Mouse (Mus musculus): ENCODE measurements at regions not wholly inside any gene's neighbourhood (a gene's known extent, or its start where the extent isn't known, plus 50 kb on each side); places are given as distances from the start of the nearest gene placed in this dataset.

DNA sequence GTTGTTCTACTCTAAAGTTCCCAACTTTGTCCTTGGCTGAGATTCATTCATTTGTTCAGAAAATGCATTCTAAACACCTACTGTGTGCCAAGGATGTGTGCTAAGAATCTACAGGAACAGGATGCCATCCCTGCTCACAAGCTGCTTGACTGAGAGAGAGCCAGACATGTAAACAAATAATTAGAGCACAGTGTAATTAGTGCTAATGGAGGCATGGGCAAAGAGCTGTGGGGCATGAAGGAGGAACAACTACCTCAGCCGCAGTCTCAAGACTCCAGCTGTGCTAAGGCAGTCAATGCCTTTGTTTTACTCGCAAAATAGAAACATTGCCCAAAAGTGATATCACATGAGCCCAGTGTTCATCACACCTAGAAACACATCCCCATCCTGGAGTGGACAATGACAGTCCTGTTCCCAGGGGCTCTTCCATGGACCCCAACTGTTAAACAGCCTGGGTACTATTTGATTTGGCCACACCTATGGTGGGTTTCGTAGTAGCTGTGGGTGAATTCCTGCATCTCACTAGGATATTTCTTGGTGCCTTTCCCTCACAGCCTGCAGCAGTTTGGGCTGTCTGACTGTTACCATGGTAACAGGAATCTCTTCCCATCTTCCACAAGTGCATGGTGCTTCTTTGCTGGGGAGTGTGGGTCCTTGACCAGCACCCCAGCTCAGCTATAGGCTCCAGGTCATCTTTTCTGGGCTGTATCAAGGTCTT is 125.9 kb upstream of the 1700012A03Rik start:
- no peaks in the 10 kb centered on the region for H3K9me3 ChIP-seq (ENCODE audit: control insufficient read depth, low read length)
- H3K36me3 ChIP-seq (ENCODE audit: control insufficient read depth, insufficient read depth, low read length): no peaks in the 10 kb centered on the region
- no peaks in the 10 kb centered on the region for H3K4me1 ChIP-seq (replicated peaks; ENCODE audit: control insufficient read depth, insufficient read depth, low read length)
- no peak overlapping the region for H3K27ac ChIP-seq (ENCODE audit: low read depth)
- H3K4me2 ChIP-seq (ENCODE audit: low read length): no peak overlapping the region
- H3K9ac ChIP-seq (ENCODE audit: low read length): no peak overlapping the region
- DNase-seq (ENCODE audit: low spot score) (no peak), ATAC-seq (replicated peaks; ENCODE audit: low FRiP score, low TSS enrichment, low read depth) (no peak)
- H3K27me3 ChIP-seq (replicated peaks; ENCODE audit: control insufficient read depth, insufficient read depth, low read length): 0 out of 2 replicates have a peak, but pooled peaks cover 2% of the 10 kb centered on the region
- no peak overlapping the region for H3K4me3 ChIP-seq (ENCODE audit: low read depth, low read length)
- 68% methylated on average over 3 of the region's 3 CpGs for WGBS

DNA sequence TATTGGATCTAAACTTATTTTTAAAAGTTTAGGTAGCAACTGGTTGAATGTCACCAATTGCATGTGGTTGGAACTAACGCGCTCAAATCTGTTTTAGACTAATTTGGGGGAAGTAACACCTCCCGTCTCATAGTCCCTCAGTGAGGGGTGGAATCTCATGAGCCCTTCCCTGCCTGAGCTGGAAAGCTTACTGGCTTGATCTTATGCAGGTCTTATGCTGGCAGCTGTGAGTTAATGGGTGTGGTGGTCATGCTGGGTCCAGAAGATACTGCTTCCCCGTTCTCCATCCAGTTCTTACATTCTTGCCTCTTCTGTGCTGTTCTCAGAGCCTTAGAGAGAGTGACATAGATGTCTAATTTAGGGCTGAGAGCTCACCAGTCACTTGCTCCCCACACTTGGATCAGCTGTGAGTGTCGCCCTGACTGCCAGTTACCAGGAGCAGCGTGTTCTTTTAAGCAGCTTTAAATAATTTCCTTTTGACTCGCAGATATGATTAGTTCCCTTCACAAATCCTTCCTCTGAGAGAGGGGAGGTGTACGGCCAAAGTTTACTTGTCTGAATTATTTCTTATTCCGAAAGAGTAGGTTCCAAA is 128.4 kb upstream of the 1700012A03Rik start:
- no peak for ATAC-seq (replicated peaks; ENCODE audit: low FRiP score, low TSS enrichment, low read depth)
- WGBS: 91% methylated on average over 9 of the region's 9 CpGs

GRCm38 (mm10) chr6:31917411-31918131 is 132.5 kb upstream of the 1700012A03Rik start:
- Histone ChIP-seq H3K27ac (ENCODE audit: low read depth) (no peak overlapping the region), H3K4me1 (replicated peaks; ENCODE audit: control insufficient read depth, insufficient read depth, low read length) (no peaks in the 10 kb centered on the region), H3K9ac (ENCODE audit: low read length) (no peak overlapping the region), H3K27me3 (replicated peaks; ENCODE audit: control insufficient read depth, insufficient read depth, low read length) (no peaks in the 10 kb centered on the region), H3K9me3 (ENCODE audit: control insufficient read depth, low read length) (no peaks in the 10 kb centered on the region), H3K4me3 (ENCODE audit: low read depth, low read length) (no peak overlapping the region), H3K36me3 (ENCODE audit: control insufficient read depth, insufficient read depth, low read length) (no peaks in the 10 kb centered on the region), H3K4me2 (ENCODE audit: low read length) (no peak overlapping the region)
- no peak for DNase-seq (ENCODE audit: low spot score)
- 79% methylated on average over 13 of the region's 13 CpGs for WGBS
- no peak for ATAC-seq (replicated peaks; ENCODE audit: low FRiP score, low TSS enrichment, low read depth)

More for the DNA sequence above, 128.4 kb upstream of the 1700012A03Rik start:
- H3K27ac ChIP-seq (ENCODE audit: low read depth): no peak overlapping the region
- H3K4me1 ChIP-seq (replicated peaks; ENCODE audit: control insufficient read depth, insufficient read depth, low read length): no peaks in the 10 kb centered on the region
- H3K4me3 ChIP-seq (ENCODE audit: low read depth, low read length): no peak overlapping the region
- no peak for DNase-seq (ENCODE audit: low spot score)
- no peak overlapping the region for H3K9ac ChIP-seq (ENCODE audit: low read length)
- H3K9me3 ChIP-seq (ENCODE audit: control insufficient read depth, low read length): no peaks in the 10 kb centered on the region
- no peak overlapping the region for H3K4me2 ChIP-seq (ENCODE audit: low read length)
- H3K27me3 ChIP-seq (replicated peaks; ENCODE audit: control insufficient read depth, insufficient read depth, low read length): no peaks in the 10 kb centered on the region
- no peaks in the 10 kb centered on the region for H3K36me3 ChIP-seq (ENCODE audit: control insufficient read depth, insufficient read depth, low read length)

GRCm38 (mm10) chr6:31901791-31902190 is 148.3 kb upstream of the 1700012A03Rik start:
- Histone ChIP-seq H3K27ac (ENCODE audit: low read depth) (no peak overlapping the region), H3K9ac (ENCODE audit: low read length) (no peak overlapping the region), H3K4me2 (ENCODE audit: low read length) (no peak overlapping the region), H3K9me3 (ENCODE audit: control insufficient read depth, low read length) (no peaks in the 10 kb centered on the region), H3K27me3 (replicated peaks; ENCODE audit: control insufficient read depth, insufficient read depth, low read length) (no peaks in the 10 kb centered on the region), H3K36me3 (ENCODE audit: control insufficient read depth, insufficient read depth, low read length) (no peaks in the 10 kb centered on the region), H3K4me3 (ENCODE audit: low read depth, low read length) (no peak overlapping the region), H3K4me1 (replicated peaks; ENCODE audit: control insufficient read depth, insufficient read depth, low read length) (no peaks in the 10 kb centered on the region)
- ATAC-seq (replicated peaks; ENCODE audit: low FRiP score, low TSS enrichment, low read depth) (no peak), DNase-seq (ENCODE audit: low spot score) (no peak)
- 67% methylated on average over 2 of the region's 2 CpGs for WGBS

DNA sequence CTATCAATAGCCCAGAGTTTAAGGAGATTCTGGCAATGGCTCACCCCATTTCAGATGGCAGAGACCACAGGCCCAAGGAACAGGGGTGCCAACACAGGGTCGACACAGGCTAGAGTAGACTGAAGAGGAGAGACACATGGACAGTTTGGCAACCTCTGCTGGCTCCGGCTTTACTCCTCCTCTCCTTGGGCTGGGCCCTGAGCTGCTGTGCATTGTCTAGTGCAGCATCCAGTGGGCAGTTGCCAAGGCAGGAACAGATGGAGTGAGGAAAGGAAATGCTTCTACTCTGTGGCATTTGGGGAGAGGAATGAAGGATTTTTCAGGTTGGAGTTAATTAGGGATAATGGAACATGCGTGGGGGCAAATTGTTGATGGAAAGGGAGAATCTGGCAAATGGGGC is 151.0 kb upstream of the 1700012A03Rik start:
- Histone ChIP-seq H3K4me3 (ENCODE audit: low read depth, low read length) (no peak overlapping the region), H3K9me3 (ENCODE audit: control insufficient read depth, low read length) (no peaks in the 10 kb centered on the region), H3K27ac (ENCODE audit: low read depth) (no peak overlapping the region), H3K4me1 (replicated peaks; ENCODE audit: control insufficient read depth, insufficient read depth, low read length) (no peaks in the 10 kb centered on the region), H3K4me2 (ENCODE audit: low read length) (no peak overlapping the region), H3K36me3 (ENCODE audit: control insufficient read depth, insufficient read depth, low read length) (no peaks in the 10 kb centered on the region), H3K9ac (ENCODE audit: low read length) (no peak overlapping the region), H3K27me3 (replicated peaks; ENCODE audit: control insufficient read depth, insufficient read depth, low read length) (no peaks in the 10 kb centered on the region)
- no peak for ATAC-seq (replicated peaks; ENCODE audit: low FRiP score, low TSS enrichment, low read depth)
- DNase-seq (ENCODE audit: low spot score): no peak
- WGBS: 76% methylated on average over 3 of the region's 3 CpGs

DNA sequence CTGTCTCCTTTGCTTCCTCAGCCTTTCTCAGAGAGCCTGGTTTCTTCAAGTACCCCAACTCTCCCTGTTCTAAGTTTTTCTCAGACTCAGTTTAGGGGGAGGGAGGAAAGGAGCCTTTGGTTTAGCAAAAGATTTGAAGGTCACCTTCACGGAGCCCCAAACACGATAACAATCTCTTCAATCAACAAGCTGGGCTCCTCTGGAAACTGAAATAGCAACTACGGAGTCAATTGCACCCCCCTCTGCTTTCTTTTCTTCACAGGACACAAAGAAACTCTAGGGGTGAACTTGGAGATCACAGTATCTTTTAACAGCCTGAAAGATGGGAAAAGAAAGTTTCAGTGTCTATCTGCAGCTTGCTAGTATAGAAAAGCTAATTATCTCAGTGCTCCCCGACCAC is 151.4 kb upstream of the 1700012A03Rik start:
- no peaks in the 10 kb centered on the region for H3K27me3 ChIP-seq (replicated peaks; ENCODE audit: control insufficient read depth, insufficient read depth, low read length)
- no peak overlapping the region for H3K4me3 ChIP-seq (ENCODE audit: low read depth, low read length)
- no peaks in the 10 kb centered on the region for H3K36me3 ChIP-seq (ENCODE audit: control insufficient read depth, insufficient read depth, low read length)
- no peak overlapping the region for H3K4me2 ChIP-seq (ENCODE audit: low read length)
- DNase-seq (ENCODE audit: low spot score) (no peak), ATAC-seq (replicated peaks; ENCODE audit: low FRiP score, low TSS enrichment, low read depth) (no peak)
- H3K4me1 ChIP-seq (replicated peaks; ENCODE audit: control insufficient read depth, insufficient read depth, low read length): no peaks in the 10 kb centered on the region
- no peaks in the 10 kb centered on the region for H3K9me3 ChIP-seq (ENCODE audit: control insufficient read depth, low read length)
- WGBS: 41% methylated on average over 4 of the region's 4 CpGs
- H3K9ac ChIP-seq (ENCODE audit: low read length): no peak overlapping the region
- H3K27ac ChIP-seq (ENCODE audit: low read depth): no peak overlapping the region

- ATAC-seq (replicated peaks; ENCODE audit: low FRiP score, low TSS enrichment, low read depth): no peak
- H3K4me3 ChIP-seq (ENCODE audit: low read depth, low read length): no peak overlapping the region
- H3K4me1 ChIP-seq (replicated peaks; ENCODE audit: control insufficient read depth, insufficient read depth, low read length): no peaks in the 10 kb centered on the region
- H3K27ac ChIP-seq (ENCODE audit: low read depth): no peak overlapping the region
- no peak for DNase-seq (ENCODE audit: low spot score)
- H3K4me2 ChIP-seq (ENCODE audit: low read length): no peak overlapping the region
- H3K9ac ChIP-seq (ENCODE audit: low read length): no peak overlapping the region
- no peaks in the 10 kb centered on the region for H3K27me3 ChIP-seq (replicated peaks; ENCODE audit: control insufficient read depth, insufficient read depth, low read length)
- 56% methylated on average over 3 of the region's 3 CpGs for WGBS
- H3K36me3 ChIP-seq (ENCODE audit: control insufficient read depth, insufficient read depth, low read length): no peaks in the 10 kb centered on the region
- H3K9me3 ChIP-seq (ENCODE audit: control insufficient read depth, low read length): no peaks in the 10 kb centered on the region
Observed at GRCm38 (mm10) chr6:31897001-31897400, 153.0 kb upstream of the 1700012A03Rik start.

DNA sequence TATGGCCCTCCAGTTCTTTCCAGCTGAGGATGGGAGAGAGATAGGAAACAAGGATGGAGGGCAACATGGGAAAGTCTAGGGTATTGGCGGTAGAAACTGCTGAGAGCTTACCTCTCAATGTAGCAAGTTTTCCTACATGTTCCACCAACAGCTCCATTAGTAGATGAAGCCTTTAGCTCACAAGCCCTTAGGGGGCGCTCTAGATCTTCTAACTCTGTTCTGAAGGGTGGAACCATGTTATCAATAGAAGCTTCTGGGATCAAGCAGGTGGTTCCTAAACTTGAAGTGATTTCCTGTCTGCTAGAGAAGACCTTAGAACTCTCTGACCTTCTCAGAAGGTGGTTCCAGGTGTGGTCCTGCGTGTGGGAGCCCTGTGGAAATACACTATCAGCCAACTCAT is 154.2 kb upstream of the 1700012A03Rik start:
- WGBS: 62% methylated on average over 3 of the region's 3 CpGs
- H3K9me3 ChIP-seq (ENCODE audit: control insufficient read depth, low read length): no peaks in the 10 kb centered on the region
- ATAC-seq (replicated peaks; ENCODE audit: low FRiP score, low TSS enrichment, low read depth): no peak
- no peak overlapping the region for H3K4me3 ChIP-seq (ENCODE audit: low read depth, low read length)
- no peaks in the 10 kb centered on the region for H3K4me1 ChIP-seq (replicated peaks; ENCODE audit: control insufficient read depth, insufficient read depth, low read length)
- DNase-seq (ENCODE audit: low spot score): no peak
- no peaks in the 10 kb centered on the region for H3K27me3 ChIP-seq (replicated peaks; ENCODE audit: control insufficient read depth, insufficient read depth, low read length)
- H3K36me3 ChIP-seq (ENCODE audit: control insufficient read depth, insufficient read depth, low read length): no peaks in the 10 kb centered on the region
- H3K27ac ChIP-seq (ENCODE audit: low read depth): no peak overlapping the region
- H3K9ac ChIP-seq (ENCODE audit: low read length): no peak overlapping the region
- H3K4me2 ChIP-seq (ENCODE audit: low read length): no peak overlapping the region
